Mouse (Mus musculus) MEL-GATA-1-ER (cell line): ENCODE results near the gene Plekhg3.

Source experiments
- DNase-seq: peaks from one replicate; pipeline ENCODE4 v3.0.0-alpha.2; 2012; ENCODE audit warnings: low read depth; ENCODE audit errors: extremely low read depth

The Plekhg3 gene

GRCm38 (mm10) chr12:76615580-76615937 is 84.9 kb downstream of the Plekhg3 start:
- no peak for DNase-seq

- DNase-seq, result no peak
Measured at GRCm38 (mm10) chr12:76618175-76618574, 87.5 kb downstream of the Plekhg3 start.

GRCm38 (mm10) chr12:76619847-76620246 is 89.2 kb downstream of the Plekhg3 start:
- DNase-seq, result no peak

GRCm38 (mm10) chr12:76623374-76623773 is 92.7 kb downstream of the Plekhg3 start:
- no peak for DNase-seq
